Mouse (Mus musculus): Measurements from ENCODE around the gene Rusc1.
A peak's percentile ranks its signal among the peaks of the same experiment; 100 is the strongest.

The Rusc1 gene

DNA sequence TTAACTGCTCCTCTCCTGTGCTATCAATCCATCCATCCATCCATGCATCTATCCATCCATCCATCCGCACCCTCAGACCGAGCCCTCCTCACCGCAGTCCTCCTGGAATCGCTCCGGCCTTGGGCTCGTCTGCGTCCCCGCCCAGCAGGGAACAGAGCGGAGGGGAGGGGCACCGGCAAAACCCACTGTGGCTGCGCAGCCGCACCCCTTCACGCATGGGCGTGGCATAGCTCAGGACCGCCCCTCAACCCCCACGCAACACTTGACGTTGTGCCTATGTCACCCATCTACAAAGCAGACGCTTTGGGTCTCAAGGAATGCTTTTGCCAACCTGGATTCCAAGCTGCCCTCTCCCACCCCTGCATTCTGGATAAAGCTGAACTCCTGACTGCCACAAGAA is at the start of gene Rusc1:
Gene Rusc1 (minus strand): TSS at position 137 of the 400 bp plus-strand sequence.
- peak; percentile 74 for DNase-seq (ENCODE audit: low read depth, low spot score)

DNA sequence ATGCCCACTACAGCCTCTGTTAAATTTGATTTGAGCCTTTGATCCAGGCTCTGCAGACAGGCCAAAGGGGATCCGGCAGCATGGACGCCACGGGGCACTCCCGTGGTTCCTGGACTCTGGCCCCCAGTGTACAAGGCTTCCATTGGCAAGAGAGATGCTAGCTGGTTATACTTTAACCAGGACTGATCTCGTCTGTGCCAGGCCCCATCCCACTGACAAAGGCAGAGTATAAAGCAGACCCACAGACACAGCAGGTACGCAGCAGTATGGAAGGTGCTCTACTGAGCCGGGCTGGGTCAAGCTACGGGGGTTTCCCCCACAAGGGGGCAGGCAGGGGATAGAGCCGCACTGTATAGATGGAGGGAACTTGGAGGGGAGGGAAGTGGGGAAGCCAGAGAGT is 43.3 kb upstream of the Rusc1 start:
- DNase-seq (ENCODE audit: low read depth, low spot score): no peak

DNA sequence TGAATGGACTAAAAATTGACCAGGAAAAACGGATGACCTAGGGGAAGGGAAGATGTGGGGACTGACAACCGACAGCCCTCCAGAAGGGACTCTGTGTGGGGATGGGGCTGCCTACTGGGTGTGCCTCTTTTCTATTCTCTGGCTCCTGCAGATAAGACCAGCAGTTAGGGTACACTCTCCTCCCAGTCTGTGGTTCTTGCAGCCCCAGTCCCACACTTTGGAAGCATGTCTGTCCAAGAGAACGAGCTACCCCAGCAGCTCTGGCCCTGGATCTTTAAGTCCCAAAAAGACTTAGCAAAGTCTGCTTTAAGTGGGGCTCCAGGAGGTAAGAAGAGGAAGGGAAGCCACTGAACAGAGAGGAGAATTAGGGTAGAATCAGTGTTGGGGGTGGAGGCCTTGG is 42.8 kb upstream of the Rusc1 start, which contains the start of gene Pklr:
Gene Pklr (plus strand): TSS at position 185 of the 400 bp plus-strand sequence.
- DNase-seq (ENCODE audit: low read depth, low spot score): no peak

DNA sequence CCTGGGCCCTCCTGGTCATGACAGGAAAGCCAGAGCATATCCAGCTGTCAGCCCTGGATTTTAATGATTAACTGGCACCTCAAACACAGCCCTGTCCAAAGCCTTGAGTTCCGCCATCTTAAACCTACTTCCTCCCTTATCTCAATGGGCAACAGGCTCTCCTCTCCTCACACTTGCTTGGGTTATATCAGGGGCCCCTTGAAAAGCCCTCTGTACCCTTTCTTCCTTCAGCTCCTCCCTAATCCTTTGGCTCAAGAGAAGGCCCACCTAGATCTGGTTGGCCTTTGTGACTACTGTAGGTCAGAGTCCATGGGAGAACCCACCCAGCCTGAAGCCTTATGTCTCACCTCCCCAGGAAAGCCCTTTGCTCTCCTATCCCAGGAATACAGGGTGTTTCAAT is 40.6 kb upstream of the Rusc1 start:
- DNase-seq (ENCODE audit: low read depth, low spot score): no peak

DNA sequence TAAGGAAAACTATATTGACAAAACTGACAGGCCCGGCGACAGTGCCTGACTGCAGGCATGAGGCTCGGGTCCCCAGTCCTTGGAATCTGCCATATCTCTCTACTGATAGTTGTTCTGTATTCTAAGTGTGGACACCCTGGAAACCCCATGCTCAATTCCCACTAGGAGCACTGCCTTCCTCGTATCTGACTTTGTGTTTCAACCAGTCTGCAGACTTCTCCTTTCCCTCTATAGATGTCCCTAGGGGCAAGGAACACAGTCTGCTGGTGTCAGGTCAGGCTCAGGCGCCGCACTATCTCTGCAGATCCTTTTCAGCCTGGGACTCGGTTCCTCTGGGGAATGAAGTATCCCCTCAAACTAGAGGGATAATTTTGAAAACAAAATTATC is 39.9 kb upstream of the Rusc1 start:
- no peak for DNase-seq (ENCODE audit: low read depth, low spot score)

DNA sequence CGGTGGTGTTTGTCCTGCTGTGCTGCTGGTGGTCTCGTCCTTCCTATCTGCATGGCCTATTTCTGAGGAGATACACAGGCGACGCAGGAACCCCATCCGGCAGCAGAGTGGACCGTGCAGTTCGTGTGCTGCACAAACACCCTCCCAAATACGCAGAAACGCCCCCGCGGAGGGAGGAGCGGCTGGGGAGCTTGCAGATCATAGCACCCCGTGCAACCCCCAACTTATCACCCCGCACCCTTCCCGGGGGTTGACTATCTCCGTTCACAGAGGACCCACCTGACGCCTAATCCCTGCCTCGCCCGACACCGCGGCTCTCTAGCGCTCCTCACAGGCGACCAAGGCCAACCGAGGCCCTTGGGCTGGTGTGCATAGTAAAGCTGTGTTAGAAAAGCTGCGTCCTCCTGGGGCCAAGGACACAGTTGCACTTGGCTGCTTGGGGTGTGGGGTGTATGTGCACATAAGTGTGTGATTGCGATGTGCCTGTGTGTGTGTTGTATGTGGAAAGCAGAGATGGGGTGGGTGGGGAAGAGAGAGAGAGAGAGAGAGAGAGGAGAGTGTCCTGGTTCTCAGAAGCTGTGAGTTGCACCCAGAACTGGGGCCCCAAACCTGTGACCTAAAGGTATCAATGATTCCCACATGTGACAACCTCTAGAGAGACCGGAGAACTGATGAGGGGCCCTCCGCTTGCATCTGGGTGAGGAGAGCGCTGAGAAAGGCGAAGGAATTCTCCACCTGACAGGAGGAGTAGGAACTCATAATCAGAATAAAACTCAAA is 39.4 kb upstream of the Rusc1 start:
- peak; percentile 17 for DNase-seq (ENCODE audit: low read depth, low spot score)

DNA sequence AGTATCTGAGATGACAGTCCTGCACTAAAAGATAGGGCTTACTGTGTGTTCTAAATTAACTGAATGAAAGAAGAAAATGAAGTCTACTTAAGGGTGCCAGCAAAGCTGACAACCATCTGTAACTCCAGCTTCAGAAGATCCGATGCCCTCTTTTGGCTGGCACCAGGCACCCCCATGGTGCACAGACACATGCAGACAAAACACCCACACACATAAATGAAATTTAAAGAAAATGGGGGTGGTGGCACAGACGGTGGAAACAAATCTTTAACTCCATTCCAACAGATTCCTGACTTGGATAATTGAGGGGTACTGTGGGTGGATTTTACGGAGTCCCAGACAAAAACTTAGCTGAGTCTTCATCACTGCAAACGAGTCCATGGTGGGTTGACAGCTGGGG is 38.7 kb upstream of the Rusc1 start:
- DNase-seq (ENCODE audit: low read depth, low spot score): no peak

DNA sequence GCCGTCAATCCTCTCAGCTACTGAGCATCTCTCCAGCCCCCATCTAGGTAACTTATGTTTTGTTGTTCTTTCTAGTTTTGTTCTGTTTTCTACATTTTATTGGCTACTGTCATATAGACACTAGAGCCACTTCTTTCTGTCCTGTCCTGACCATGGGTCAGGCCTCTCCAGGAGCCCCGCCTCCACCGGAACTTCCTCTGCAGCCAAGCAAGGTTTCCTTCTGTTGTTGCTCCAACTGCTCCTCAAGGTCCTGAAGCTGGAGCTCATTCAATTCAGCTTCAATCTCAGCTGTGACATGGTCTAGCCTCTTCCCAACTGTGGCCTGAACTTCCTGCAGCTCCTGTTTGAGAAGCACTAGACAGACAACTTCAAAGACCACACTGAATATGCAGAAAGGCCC is 36.8 kb upstream of the Rusc1 start:
- no peak for DNase-seq (ENCODE audit: low read depth, low spot score)

DNA sequence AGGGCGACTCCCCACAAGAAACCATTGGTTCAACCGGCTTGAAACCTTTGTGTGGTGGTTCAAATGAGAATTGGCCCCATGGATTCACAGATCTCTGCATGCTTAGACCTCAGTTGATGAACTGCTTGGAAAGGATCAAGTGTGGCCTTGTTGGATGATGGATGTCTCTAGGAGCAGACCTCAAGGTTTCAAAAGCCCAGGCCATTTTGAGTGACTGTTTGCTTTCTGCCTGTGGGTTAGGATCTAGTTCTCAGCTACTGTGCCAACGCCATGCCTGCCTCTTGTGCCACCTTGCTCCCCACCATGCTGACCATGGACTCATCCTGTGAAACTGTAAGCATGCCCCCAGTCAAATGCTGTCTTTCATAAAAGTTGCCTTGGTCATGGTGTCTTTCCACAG is 32.9 kb upstream of the Rusc1 start:
- no peak for DNase-seq (ENCODE audit: low read depth, low spot score)

DNA sequence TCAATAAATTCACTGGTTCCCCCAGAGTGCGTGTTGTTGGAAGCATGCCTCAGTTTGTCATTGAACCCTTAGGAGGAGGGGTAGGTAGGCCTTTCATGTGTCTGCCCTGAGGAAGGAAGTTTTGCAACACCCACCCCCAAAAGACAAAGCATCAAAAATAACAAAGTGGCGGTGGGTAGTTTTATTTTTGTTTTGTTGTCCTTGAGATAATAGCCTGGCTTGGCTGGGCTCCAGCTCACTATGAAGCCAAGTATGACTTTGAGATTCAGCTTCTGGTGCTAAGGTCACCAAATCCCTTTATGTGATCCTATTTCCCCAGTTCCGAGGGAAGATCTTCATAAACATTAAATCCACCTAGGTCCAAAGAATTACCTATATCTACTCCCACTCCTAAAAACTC is 31.1 kb upstream of the Rusc1 start:
- DNase-seq (ENCODE audit: low read depth, low spot score): no peak

DNA sequence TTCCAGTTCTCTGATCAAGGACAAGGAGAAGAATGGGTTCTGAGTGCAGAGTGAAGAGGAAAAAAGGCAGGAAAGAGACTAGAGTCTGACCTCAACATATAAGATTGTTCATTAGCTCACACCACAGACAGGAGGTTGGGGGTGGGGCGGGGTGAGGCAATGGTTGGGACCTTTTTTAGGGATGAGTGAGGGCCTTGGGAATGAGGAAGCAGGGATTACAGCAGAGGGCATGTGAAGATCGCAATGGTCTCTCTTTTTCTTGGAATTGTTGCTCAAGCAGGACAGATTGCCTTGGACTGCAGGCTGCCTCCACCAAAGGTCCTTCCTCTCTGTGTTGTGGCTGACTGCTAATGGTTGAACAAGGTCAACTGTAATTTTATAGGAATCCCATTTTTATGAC is 30.2 kb upstream of the Rusc1 start:
- DNase-seq (ENCODE audit: low read depth, low spot score): no peak

DNA sequence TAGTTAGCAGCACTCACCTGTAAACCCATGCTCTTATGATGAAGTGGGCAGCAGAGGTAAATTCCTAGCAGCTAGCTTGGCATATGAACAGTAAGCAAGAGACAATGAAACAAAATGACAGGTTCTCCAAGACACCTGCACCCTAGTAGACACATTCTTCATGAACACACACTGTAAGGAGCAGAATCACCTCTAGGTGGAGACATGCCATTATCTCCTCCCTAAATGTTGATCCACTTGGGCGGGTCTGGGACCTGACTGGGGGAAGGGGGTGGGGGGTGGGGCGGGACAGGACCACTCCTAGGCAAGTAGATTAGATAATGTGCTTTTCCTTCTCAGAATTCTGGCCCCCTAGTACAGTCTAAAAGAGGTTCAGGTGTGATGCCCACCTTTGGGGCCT is 22.4 kb upstream of the Rusc1 start:
- DNase-seq (ENCODE audit: low read depth, low spot score): peak; percentile 63

DNA sequence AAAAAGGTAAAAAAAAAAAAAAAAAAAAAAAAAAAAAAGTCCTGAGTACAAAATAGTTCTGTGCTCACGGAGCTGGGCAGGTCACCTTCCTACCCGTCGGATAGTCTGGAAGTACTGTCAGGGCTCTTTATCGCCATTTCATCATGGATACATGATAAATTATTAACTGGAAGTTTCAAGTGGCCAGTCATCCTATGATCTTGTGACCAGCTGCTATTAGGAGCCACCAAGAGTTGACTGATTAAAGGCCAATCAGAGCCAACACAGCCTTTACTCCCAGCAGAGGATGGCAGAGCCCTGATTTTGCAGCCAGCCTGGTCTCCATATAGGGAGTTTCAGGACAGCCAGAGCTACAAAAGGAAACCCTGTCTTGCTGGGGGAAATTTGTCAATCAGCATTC is 19.9 kb upstream of the Rusc1 start:
- DNase-seq (ENCODE audit: low read depth, low spot score): no peak

DNA sequence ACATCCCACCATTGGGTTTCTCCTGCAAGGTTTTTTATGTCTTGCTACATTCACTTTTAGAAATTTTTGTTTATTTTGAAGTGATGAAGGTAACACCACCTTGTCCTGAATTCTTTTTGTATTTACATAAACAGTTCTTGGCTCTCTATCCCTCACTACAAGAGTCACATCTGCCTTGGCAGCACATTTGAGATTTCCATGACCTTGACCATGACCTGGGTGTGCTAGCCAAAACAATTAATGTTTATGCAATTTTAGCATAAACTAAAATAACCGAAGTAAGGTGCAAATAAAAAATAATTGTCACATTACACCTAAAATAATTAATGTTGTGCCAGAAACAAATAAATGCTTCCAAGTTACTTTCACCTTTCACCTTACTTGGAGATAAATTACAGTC is 15.0 kb upstream of the Rusc1 start:
- DNase-seq (ENCODE audit: low read depth, low spot score): no peak

DNA sequence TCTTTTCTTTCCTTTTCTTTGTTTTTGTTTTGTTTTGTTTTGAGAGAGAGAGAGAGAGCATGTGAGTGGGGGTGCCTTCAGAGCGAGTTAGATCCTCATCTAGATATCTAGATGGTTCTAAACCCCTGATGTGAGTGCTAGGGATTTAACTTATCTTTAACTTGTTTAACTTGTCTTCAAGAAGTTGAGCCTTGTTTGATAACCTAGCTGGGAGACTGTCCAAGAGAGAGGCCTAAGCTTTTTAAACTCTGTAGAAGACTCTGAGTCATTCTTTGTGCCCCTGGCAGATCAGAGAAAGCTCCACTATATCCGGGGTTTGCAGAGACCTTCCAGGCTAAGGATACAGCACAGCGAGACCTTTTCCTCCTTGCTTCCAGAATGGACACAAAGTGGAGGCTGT is 14.4 kb upstream of the Rusc1 start:
- no peak for DNase-seq (ENCODE audit: low read depth, low spot score)

DNA sequence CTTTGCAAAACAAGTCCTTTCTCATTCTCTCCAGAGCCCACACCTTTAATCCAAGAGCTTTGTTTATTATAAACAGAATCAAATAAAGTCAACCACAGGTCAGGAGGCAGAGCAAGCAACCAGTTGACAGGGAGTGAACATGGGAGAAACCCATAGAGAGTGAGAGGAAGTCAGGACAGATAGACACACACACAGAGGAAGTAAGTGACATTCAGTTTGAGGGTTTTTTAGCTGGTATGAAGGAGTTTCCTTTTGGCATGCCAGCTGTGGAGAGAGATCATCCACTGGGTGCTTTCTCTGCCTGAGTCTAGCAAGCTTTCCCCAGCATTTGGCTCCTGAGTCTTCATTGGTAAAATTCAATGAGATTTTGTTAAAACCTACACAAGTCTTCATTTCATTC is 13.8 kb upstream of the Rusc1 start:
- DNase-seq (ENCODE audit: low read depth, low spot score): no peak

DNA sequence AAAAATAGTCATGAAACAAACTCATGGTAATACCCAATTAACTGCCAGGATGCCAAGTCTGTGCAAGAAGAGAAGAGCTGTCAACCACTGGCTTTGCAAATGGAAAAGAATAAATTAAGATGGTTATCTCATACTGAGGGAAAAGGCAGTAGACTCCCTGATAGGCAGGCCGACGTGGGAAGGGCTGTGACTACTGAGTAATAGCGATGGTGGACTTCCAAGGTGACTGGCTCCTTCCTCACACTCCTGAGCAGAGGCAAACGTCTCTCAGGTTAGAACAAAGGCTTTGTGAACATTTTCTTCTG is 10.1 kb upstream of the Rusc1 start:
- no peak for DNase-seq (ENCODE audit: low read depth, low spot score)

DNA sequence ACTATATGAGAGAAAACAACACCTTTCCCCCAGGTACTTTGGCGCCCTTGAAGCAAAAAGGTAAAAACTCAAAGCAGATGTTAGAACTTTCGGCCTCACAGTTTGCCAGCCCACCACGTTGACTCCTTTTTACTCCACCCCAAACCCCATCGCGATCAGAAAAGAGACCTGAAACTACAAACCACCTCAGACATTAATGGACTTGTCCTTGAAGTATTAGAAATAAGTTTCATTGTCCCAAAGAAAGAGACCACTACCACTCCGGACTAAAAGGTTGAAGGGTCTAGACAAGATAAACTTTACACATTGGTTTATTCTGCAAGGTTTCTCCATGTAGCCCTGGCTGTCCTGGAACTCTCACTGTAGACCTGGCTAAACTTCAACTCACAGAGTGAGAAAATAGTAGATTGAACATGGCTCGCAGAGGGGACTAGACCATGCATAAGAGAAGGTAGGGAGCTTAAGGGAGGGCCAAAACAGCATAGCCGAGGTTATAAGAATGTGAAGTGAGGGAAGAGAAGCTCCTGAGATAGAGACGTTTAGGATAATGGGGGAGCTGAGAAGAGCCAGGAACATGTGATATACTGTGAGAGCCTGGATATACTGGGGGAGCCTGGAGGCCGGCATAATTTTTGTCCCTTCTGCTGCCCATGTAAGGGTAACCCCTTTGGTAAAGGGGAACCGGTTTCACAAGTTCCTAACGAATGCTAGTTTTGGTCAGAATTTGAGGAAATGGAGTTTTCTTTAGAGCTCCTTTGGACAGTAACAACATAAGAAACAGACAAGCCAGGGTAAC is 9.6 kb upstream of the Rusc1 start:
- DNase-seq (ENCODE audit: low read depth, low spot score): no peak

DNA sequence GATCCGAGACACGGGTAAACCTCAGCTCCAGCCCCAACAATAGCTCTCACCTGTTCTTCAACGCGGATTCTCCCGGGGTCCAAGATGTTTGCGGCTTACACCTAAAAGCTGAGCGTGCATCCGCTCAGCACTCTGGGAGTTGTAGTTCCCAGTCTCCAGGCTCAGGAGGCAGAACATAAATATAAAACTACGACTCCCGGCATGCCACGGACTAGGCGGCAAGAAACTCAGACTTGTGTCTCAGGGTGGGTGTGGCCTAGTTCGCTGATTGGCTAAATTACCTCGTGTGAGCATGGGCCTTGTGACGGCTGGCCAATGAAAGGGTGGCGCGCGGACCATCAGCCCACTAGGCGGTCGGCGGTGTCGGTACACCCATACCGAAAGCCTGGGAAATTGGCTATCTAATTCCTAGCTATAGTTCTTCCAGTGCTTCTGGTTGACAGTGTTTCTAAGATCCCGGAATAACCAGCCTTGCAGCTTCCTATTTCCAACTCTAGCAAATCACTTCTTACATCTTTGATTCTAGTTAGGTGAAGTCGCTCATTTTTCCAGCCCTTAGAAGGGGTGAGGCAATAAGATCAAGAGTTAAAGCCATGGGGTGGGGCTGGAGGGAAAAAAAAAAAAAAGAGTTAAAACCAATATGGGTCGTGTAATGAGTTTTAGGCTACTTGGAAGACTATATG is 8.8 kb upstream of the Rusc1 start, which contains the start of gene Fdps:
Gene Fdps (minus strand): TSS at position 148 of the 683 bp plus-strand sequence.
- peak; percentile 98 for DNase-seq (ENCODE audit: low read depth, low spot score)

DNA sequence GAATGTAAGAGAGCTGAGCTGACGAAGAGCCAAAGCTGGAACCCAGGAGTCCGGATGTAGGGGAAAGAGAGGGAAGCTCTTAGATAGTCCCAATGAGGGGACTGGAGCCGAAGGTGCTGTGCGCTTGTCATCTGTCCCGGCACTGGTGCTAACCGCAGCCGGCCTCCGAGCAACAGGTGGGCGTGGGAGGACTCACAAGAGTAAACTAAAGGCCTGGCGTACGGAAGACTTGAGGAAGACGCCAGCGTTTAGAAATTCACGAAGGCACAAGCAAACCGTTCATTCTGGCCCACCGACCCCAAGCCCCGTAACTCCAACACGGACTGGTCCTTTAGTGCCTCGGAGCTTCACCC is 8.3 kb upstream of the Rusc1 start:
- DNase-seq (ENCODE audit: low read depth, low spot score): no peak

DNA sequence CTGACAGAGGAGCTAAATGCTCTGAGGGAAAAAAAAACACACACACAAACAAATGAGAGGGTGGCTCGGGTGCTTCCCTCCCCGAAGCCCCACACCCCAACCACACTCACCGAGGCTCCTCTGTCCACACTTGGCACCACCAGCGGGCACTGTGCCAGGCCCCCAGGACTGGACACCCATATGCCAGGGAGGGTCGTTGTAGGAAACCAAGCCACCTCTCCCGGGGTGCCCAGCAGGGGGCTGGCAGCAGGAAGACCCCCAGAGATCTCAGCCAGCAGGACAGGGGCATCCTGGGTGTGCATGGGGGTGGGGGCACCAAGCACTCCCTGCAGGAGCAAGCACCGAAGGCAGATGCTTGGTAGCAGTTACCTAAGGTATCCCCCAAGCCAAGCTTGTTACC is 7.7 kb upstream of the Rusc1 start, which contains the start of gene Gm43738:
Gene Gm43738 (minus strand): TSS at position 289 of the 400 bp plus-strand sequence.
- peak; percentile 18 for DNase-seq (ENCODE audit: low read depth, low spot score)

DNA sequence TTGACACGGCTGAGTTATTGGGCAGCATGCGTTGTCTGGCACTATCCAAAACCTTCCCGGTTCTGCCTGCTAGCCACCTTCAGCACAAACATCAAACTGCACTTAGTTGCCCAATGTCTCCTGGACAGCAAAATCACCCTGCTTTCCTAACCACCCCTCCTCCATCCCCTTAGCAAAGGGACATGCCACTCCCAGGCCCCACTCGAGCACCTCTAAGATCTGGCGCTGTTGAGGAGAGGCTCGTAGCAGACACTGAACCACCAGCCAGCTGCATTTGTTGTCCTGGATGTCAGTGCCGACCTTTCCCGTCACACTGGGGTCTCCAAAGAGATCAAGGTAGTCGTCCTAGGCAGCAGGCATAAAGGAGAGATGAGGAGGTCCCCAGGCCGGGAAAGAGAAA is 910 bp upstream of the Rusc1 start:
- no peak for DNase-seq (ENCODE audit: low read depth, low spot score)

Data from CD4-positive helper T cell, adult 2 months (primary cell).